Mouse (Mus musculus): ENCODE measurements around the gene Ubxn2a. TPM values are rescaled to one million over a fixed set of nuclear protein-coding genes. Genes with fewer than 3 reads are reported as not detected.
"Not testable (repeated sequence)": the region's sequence is repeated elsewhere in the genome, so short reads cannot be mapped to it uniquely, and the experiment has no call there.

Gene Ubxn2a
- 5.6 and 12.3 TPM in 2 replicates for polyA plus RNA-seq (2012; rRNA removed)

- WGBS: under 1% methylated on average over 124 of the region's 125 CpGs
- peak; percentile 78 for DNase-seq (ENCODE audit: low read depth, low spot score)
Measured at GRCm38 (mm10) chr12:4906951-4907906, at the start of gene Ubxn2a. Gene Ubxn2a (minus strand): TSS chr12:4907705.

DNA sequence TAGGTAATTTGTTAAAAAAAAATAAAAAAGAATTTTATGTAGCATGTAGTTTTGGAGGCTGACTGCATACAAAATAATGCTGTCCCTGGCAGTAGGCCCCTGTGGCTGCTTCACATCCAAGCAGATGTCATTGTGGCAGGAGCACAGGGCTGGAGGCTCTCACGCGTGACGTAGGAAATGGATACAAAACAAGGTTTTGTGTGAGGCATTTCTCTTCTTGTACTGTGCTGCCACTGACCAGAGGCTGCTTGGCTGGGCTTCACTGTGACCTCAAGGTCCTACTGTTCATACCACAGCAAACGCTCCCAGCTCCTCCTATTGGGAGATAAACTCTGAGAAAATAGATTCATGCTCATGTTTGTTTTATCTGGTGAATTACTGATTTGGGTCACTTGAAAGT is 45.7 kb upstream of the Ubxn2a start:
- 91% methylated on average over 4 of the region's 4 CpGs for WGBS
- no peak for DNase-seq (ENCODE audit: low read depth, low spot score)

GRCm38 (mm10) chr12:4952272-4952671 is 44.8 kb upstream of the Ubxn2a start:
- WGBS: 92% methylated on average over 1 of the region's 1 CpGs
- no peak for DNase-seq (ENCODE audit: low read depth, low spot score)

DNA sequence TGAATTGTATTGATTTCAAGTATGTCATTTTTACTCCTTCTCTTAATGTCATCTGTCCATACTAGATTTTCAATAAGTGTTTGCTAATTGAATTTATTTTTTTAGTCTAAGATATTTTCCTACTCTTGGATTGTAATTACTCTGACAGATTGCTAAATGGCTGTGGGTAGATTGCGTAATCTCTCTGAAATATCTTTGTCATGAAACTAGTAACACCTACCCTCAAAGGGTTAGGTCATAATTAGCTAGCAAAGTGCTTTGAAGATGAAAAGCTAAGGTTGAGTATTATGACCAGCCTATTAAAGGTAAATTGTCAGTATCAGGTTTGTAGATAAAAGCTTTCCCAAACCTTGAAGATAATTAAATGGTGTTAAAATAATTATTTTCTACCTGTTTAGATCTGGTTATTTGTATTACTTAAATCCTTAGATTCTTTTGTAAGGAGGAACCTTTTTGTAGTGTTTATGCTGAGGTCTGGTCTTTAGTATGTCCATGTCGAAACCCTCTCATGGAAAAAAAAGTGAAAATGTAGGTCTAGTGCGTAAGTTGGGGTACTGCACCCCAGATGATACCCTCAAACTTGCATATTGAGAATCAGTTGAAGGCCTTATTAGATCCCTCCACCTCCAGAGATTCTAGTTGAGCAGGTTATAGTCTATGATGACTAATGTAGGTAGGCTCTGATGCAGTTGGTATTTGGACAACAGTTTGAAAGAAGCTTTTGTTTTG is 23.5 kb upstream of the Ubxn2a start:
- WGBS: 94% methylated on average over 3 of the region's 3 CpGs

GRCm38 (mm10) chr12:4928197-4928596 is 20.7 kb upstream of the Ubxn2a start:
- WGBS: 83% methylated on average over 2 of the region's 2 CpGs
- no peak for DNase-seq (ENCODE audit: low read depth, low spot score)

More for the DNA sequence above, 23.5 kb upstream of the Ubxn2a start:
- no peak for DNase-seq (ENCODE audit: low read depth, low spot score)

DNA sequence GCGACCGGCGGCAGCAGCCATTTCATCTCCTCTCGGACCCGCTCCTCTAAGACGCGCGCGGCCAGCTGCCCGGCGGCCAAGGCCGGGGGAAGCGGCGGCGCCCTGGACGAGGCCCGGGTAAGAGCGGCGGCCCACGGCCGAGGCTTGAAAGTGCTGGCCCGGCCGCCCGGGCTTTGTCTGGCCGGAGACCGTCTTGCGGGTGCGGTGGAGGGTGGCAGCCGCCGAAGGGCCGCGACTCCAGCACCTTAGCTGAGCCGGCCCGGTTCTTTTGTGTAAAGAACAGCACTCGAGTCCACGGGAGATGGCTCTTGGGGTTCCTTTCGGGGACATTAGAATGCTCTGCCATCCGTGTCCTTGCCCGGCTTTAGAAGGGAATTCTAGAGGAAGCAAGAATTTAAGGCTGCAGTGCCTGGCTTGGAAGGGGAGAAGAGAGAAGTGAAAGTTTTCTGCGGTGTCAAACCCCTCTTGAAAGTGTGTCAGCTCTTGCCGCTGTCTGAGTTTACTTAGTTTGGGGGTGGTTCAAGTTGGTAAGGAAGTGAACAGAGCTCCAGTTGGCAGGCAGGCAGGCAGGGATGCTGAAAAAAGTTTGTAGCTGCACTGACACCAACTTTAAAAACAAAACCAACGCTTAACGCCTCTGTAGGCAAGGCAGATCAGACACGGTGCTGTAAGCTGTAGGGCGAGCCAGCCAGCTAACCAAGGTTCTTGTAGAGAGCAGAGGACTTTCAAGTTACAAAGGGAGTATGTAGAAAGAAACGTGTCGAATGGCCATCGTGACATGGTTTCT is 10.5 kb upstream of the Ubxn2a start:
- DNase-seq (ENCODE audit: low read depth, low spot score): peak; percentile 36
- under 1% methylated on average over 48 of the region's 48 CpGs for WGBS

GRCm38 (mm10) chr12:4916994-4917804 is 9.7 kb upstream of the Ubxn2a start, which contains the start of gene Atad2b:
Gene Atad2b (plus strand): TSS chr12:4917353.
- DNase-seq (ENCODE audit: low read depth, low spot score): peak; percentile 84
- WGBS: under 1% methylated on average over 89 of the region's 89 CpGs

DNA sequence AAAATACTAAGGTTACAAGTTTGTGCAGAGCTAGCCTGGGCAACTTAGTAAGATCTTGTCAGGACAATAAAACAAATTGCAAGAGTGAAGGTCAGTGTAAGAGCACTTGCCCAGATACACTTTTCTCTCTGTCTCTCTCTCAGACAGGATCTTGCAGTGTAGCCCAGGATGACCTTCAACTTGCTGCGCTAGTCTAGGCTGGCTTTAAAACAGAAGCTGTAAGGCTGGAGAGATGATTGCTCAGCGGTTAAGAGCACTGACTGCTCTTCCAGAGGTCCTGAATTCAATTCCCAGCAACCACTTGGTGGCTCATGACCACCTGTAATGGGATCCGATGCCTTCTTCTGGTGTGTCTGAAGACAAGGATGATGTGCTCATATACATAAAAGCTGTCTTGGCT is 7.4 kb upstream of the Ubxn2a start:
- 77% methylated on average over 3 of the region's 3 CpGs for WGBS

DNA sequence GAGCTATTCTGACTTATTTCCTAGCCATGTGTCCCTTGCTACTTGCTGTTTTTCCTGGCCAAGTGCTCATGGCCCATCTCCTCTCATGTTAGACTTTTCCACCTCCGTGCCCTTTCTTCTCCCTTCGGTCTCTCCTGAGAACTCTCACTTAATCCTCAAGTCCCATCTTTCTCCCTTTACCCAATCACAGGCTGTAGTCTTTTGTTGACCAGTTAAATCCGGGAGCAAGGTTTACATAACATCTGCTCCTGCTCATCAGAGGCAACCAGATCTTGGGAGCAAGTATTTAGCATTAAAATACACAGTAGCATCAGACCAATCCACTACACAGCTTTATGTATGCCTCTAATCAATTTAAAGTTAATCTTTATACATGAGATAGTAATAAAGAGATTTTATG is 6.9 kb upstream of the Ubxn2a start:
- no peak for DNase-seq (ENCODE audit: low read depth, low spot score)
- 63% methylated on average over 3 of the region's 3 CpGs for WGBS

More for the DNA sequence above, 7.4 kb upstream of the Ubxn2a start:
- DNase-seq (ENCODE audit: low read depth, low spot score): no peak

- WGBS: 39% methylated on average over 4 of the region's 4 CpGs
- DNase-seq (ENCODE audit: low read depth, low spot score): no peak
Measured at GRCm38 (mm10) chr12:4911716-4912115, 4.2 kb upstream of the Ubxn2a start.

GRCm38 (mm10) chr12:4910496-4910895 is 3.0 kb upstream of the Ubxn2a start:
- WGBS: 80% methylated on average over 1 of the region's 1 CpGs
- DNase-seq (ENCODE audit: low read depth, low spot score): not testable (repeated sequence)

DNA sequence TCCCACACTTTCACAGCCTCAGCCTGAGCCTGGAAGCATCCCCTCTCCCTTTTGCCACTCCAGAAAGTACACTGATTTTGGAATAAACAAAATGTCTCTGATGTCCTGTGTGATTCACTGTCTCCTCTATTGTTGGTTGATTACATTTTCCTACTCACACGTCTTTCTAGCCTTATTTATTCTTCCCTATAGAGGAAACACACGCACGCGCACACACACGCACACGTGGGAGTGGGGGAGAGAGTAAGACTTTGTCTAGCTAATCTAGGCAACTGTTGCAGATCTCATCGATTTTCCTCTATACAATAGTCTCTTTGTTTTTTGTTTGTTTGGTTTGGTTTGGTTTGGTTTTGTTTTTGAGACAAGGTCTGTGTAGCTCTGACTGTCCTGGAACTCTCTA is 886 bp upstream of the Ubxn2a start:
- DNase-seq (ENCODE audit: low read depth, low spot score): no peak
- WGBS: 88% methylated on average over 7 of the region's 7 CpGs

- no peak for DNase-seq (ENCODE audit: low read depth, low spot score)
- WGBS: 11% methylated on average over 7 of the region's 7 CpGs
Measured at GRCm38 (mm10) chr12:4906476-4906875, 1.0 kb downstream of the Ubxn2a start.

DNA sequence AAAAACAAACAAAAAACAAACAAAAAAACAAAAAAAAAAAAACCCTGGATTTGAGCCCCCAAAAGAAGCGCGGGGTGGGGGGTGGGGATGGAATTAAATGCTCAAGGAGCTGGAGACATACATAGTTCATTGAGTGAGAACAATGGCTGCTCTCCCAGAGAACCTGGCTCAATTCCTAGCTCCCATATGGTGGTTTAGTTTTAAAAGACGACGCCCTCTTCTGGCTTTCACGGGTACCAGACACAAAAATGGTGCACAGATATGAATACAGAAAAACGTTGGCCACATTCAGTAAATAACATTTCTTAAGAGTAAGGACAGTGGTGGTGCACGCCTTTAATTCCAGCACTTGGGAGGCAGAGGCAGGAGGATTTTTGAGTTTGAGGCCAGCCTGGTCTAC is 1.6 kb downstream of the Ubxn2a start:
- WGBS: 61% methylated on average over 7 of the region's 7 CpGs
- no peak for DNase-seq (ENCODE audit: low read depth, low spot score)

GRCm38 (mm10) chr12:4898024-4898423 is 9.5 kb downstream of the Ubxn2a start:
- DNase-seq (ENCODE audit: low read depth, low spot score): no peak
- 95% methylated on average over 5 of the region's 5 CpGs for WGBS

DNA sequence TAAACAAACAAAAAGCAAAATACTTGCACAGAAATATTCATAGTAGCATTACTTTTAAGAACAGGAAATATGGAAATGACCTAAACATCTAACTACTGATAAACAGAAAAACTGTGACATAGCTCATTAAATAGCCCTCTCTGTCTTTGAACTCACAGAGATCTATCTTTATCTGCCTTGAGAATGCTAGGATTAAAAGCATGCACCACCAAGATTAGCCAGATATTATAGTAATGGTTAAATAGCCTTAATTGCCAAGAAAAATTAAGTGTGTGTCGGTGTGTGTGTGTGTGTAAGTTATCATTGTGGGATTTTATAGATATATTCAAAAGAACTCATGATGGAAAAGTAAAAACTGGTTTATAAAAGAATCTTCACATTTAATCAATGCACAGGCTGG is 17.6 kb downstream of the Ubxn2a start:
- WGBS: 93% methylated on average over 1 of the region's 1 CpGs

DNA sequence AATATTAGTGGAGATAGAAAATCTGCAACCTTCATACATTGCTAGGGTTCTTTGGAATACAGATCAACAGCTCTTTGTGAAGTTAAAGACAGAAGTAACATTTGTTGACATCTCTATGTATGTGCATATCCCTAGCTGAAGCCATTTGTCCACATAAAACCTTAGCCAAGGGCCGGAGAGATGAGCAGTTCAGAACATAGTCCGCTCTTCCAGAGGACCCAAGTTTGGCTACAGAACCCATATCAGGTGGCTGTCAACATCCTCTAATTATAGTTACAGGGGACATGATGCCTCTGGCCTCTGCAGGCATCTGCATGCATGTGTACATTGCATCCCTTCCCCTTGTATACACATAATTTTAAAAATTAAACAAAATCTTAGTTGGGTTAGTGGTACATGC is 18.3 kb downstream of the Ubxn2a start:
- no peak for DNase-seq (ENCODE audit: low read depth, low spot score)
- WGBS: 97% methylated on average over 2 of the region's 2 CpGs

More for the DNA sequence above, 17.6 kb downstream of the Ubxn2a start:
- no peak for DNase-seq (ENCODE audit: low read depth, low spot score)

GRCm38 (mm10) chr12:4888739-4889138 is 18.8 kb downstream of the Ubxn2a start:
- DNase-seq (ENCODE audit: low read depth, low spot score): no peak

DNA sequence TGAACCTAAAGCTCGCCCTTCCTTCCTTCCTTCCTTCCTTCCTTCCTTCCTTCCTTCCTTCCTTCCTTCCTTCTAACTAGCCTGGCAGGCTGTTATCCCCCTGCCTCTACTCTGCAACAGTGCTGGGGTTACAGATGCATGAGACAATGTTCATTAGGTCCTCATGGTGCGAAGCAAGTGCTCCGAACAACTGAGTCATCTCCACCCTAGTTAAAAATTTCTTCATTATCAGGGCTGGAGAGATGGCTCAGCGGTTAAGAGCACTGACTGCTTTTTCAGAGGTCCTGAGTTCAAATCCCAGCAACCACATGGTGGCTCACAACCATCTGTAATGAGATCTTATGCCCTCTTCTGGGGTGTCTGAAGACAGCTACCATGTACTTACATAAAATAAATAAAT is 20.9 kb downstream of the Ubxn2a start:
- not testable (repeated sequence) for DNase-seq (ENCODE audit: low read depth, low spot score)
- WGBS: 98% methylated on average over 4 of the region's 4 CpGs

All from large intestine, adult 2 months (tissue).